In genomic region chr16:52056164-52056563, GRCm38 (mm10) we compare ENCODE assay signal across 16 mouse cellular contexts. TPM values are rescaled to one million over a fixed set of nuclear protein-coding genes. Genes with fewer than 3 reads are reported as not detected.
A peak's percentile ranks its signal among the peaks of the same experiment; 100 is the strongest.
DNase-seq lines count a peak whose midpoint lies in the region; ATAC-seq and TF ChIP-seq lines count a peak whose summit lies in the region.
"Had no signal": no experiment of that assay in that cellular context is flagged by ENCODE, and none has a peak within 500 bp of the region (broad histone marks: within the 10 kb centered on the region; RNA-seq: fewer than 3 reads in every experiment).

No protein-coding gene starts in this region.

- TF ChIP-seq CTCF in liver, adult 2 months (IDR thresholded peaks at IDR 0.05; ENCODE audit: low read depth, low read length), result no peak

- WGBS in liver, adult 2 months, result 28% methylated on average over 4 of the region's 4 CpGs
- 40% methylated on average over 4 of the region's 4 CpGs for WGBS in liver, embryonic 11.5 days
- 42% methylated on average over 4 of the region's 4 CpGs for WGBS in heart, embryonic 15.5 days

- peaks cover 12% of the 10 kb centered on the region for H3K4me1 ChIP-seq in liver, adult 2 months (ENCODE audit: control insufficient read depth, insufficient read depth, low read length)
- H3K4me1 ChIP-seq in liver, embryonic 11.5 days (replicated peaks; ENCODE audit: control insufficient read depth, insufficient read depth, low read length), result peaks cover 33% of the 10 kb centered on the region
- peaks cover 55% of the 10 kb centered on the region for H3K4me1 ChIP-seq in heart, embryonic 15.5 days (replicated peaks)

- H3K27ac ChIP-seq in liver, adult 2 months (replicated peaks; ENCODE audit: insufficient read depth, low read depth, low read length), result no peak overlapping the region
- H3K27ac ChIP-seq in liver, embryonic 11.5 days (ENCODE audit: low read depth, low read length), result no peak overlapping the region
- peak overlapping the region; percentile 61 for H3K27ac ChIP-seq in heart, embryonic 15.5 days
- H3K27ac ChIP-seq: embryonic facial prominence, embryonic 15.5 days; hindbrain, embryonic 12.5 days; midbrain, embryonic 13.5 days; neural tube, embryonic 12.5 days had no signal

- H3K4me2 ChIP-seq in liver, embryonic 11.5 days, result no peak overlapping the region
- H3K4me2 ChIP-seq in heart, embryonic 15.5 days, result no peak overlapping the region
- H3K4me2 ChIP-seq: embryonic facial prominence, embryonic 15.5 days; hindbrain, embryonic 12.5 days; midbrain, embryonic 13.5 days; neural tube, embryonic 12.5 days had no signal

- no peak for TF ChIP-seq POLR2A in liver, adult 2 months (IDR thresholded peaks at IDR 0.05; ENCODE audit: extremely low read depth, insufficient read depth, low read length)

- peak; percentile 40 for DNase-seq in liver, adult 2 months (ENCODE audit: extremely low read depth, low read depth, low spot score)
- no peak for DNase-seq in liver, embryonic 11.5 days (ENCODE audit: low spot score)
- DNase-seq in thymus, postnatal 25 days, result peak; percentile 26
- DNase-seq in thymus, postnatal 4 days, result no peak
- DNase-seq in layer of hippocampus, postnatal 36 days, result no peak
- DNase-seq in left cerebral cortex, adult 9 months (ENCODE audit: low spot score in 2 of 2), result no peak
- DNase-seq: adrenal gland, postnatal 25 days; cerebellum, adult 11 months; kidney, adult 8-10 months; left cerebral cortex, postnatal 4 days had no signal

- no peak for ATAC-seq in liver, embryonic 11.5 days (replicated peaks; ENCODE audit: low FRiP score)
- no peak for ATAC-seq in heart, embryonic 15.5 days (replicated peaks; ENCODE audit: insufficient number of reproducible peaks, insufficient read depth, low FRiP score, low read depth)
- ATAC-seq: forebrain, embryonic 14.5 days; midbrain, embryonic 13.5 days had no signal

- H3K27me3 ChIP-seq in liver, adult 2 months (ENCODE audit: control insufficient read depth, insufficient read depth, low read length), result no peaks in the 10 kb centered on the region
- H3K27me3 ChIP-seq in liver, embryonic 11.5 days (replicated peaks; ENCODE audit: control insufficient read depth, insufficient read depth, low read length), result no peaks in the 10 kb centered on the region
- no peaks in the 10 kb centered on the region for H3K27me3 ChIP-seq in heart, embryonic 15.5 days
- H3K27me3 ChIP-seq: embryonic facial prominence, embryonic 15.5 days; hindbrain, embryonic 12.5 days; midbrain, embryonic 13.5 days; neural tube, embryonic 12.5 days had no signal

- H3K9ac ChIP-seq in liver, adult 2 months (ENCODE audit: low read depth, low read length), result no peak overlapping the region
- no peak overlapping the region for H3K9ac ChIP-seq in liver, embryonic 11.5 days (ENCODE audit: low read depth, low read length)
- no peak overlapping the region for H3K9ac ChIP-seq in heart, embryonic 15.5 days
- H3K9ac ChIP-seq: embryonic facial prominence, embryonic 15.5 days; hindbrain, embryonic 12.5 days; midbrain, embryonic 13.5 days; neural tube, embryonic 12.5 days had no signal

- H3K79me2 ChIP-seq in liver, adult 2 months (ENCODE audit: control insufficient read depth, insufficient read depth, low read length), result peaks cover 6% of the 10 kb centered on the region; the same call in 1 of the 2 replicates

- H3K36me3 ChIP-seq in liver, adult 2 months (ENCODE audit: control insufficient read depth, insufficient read depth, low read length), result no peaks in the 10 kb centered on the region; the same call in 1 of the 2 replicates
- 0 out of 2 replicates have a peak, but pooled peaks cover 2% of the 10 kb centered on the region for H3K36me3 ChIP-seq in liver, embryonic 11.5 days (ENCODE audit: control insufficient read depth, insufficient read depth, low read length)
- no peaks in the 10 kb centered on the region for H3K36me3 ChIP-seq in heart, embryonic 15.5 days
- H3K36me3 ChIP-seq: neural tube, embryonic 12.5 days had no signal

- no peaks in the 10 kb centered on the region for H3K9me3 ChIP-seq in liver, embryonic 11.5 days (ENCODE audit: control insufficient read depth, low read length)
- no peaks in the 10 kb centered on the region for H3K9me3 ChIP-seq in heart, embryonic 15.5 days (replicated peaks)
- H3K9me3 ChIP-seq: embryonic facial prominence, embryonic 15.5 days; hindbrain, embryonic 12.5 days; midbrain, embryonic 13.5 days; neural tube, embryonic 12.5 days had no signal

- H3K4me3 ChIP-seq in liver, adult 2 months (ENCODE audit: insufficient read depth, low read depth, low read length), result no peak overlapping the region
- H3K4me3 ChIP-seq in liver, embryonic 11.5 days (ENCODE audit: low read depth, low read length), result no peak overlapping the region
- no peak overlapping the region for H3K4me3 ChIP-seq in heart, embryonic 15.5 days
- H3K4me3 ChIP-seq: embryonic facial prominence, embryonic 15.5 days; hindbrain, embryonic 12.5 days; midbrain, embryonic 13.5 days; neural tube, embryonic 12.5 days had no signal

RNA-seq across cellular contexts. Expression of gene Cblb, which starts 25.1 kb away (rescaled TPM):
- 6.9 and 8.4 TPM in 2 replicates for total RNA-seq in liver, adult 2 months (2014; rRNA removed)
- polyA plus RNA-seq in liver, adult 2 months (2012; rRNA removed), result 2.3 and 2.5 TPM in 2 replicates
- polyA plus RNA-seq in liver, embryonic 11.5 days (2014; fragmentation: Nextera tagmentation; extraction: Ambion mirVana), result 10.6 and 11.1 TPM in 2 replicates
- polyA plus RNA-seq in heart, embryonic 15.5 days (2015; fragmentation: Nextera tagmentation; extraction: Ambion mirVana), result 7.9 and 12.5 TPM in 2 replicates
- 10 to 100 TPM; 39.2 to 43.4 TPM for total RNA-seq in layer of hippocampus, postnatal 36 days (2021)

Comparison
In these comparisons a context has a peak if more than half of its experiments do, and no peak if none do; other contexts are left out.
1. DNase-seq: peak in liver, adult 2 months (single experiment) and thymus, postnatal 25 days (single experiment); none in liver, embryonic 11.5 days (single experiment), thymus, postnatal 4 days (single experiment), layer of hippocampus, postnatal 36 days (0 of 2) and left cerebral cortex, adult 9 months (0 of 2).